Comparison of ENCODE assay signal across 9 mouse cellular contexts in genomic region chr15:78624431-78624950, GRCm38 (mm10). TPM values are rescaled to one million over a fixed set of nuclear protein-coding genes. Genes with fewer than 3 reads are reported as not detected.
A peak's percentile ranks its signal among the peaks of the same experiment; 100 is the strongest.
DNase-seq lines count a peak whose midpoint lies in the region; ATAC-seq and TF ChIP-seq lines count a peak whose summit lies in the region.
"Had no signal": no experiment of that assay in that cellular context is flagged by ENCODE, and none has a peak within 500 bp of the region (broad histone marks: within the 10 kb centered on the region; RNA-seq: fewer than 3 reads in every experiment).

No protein-coding gene starts in this region.

- H3K9ac ChIP-seq in midbrain, embryonic 15.5 days, result no peak overlapping the region
- H3K9ac ChIP-seq: liver, embryonic 13.5 days had no signal

- peak overlapping the region; percentile 46 for H3K27ac ChIP-seq in layer of hippocampus, adult 2 months
- peak overlapping the region; percentile 42; the same call in 1 of the 2 replicates for H3K27ac ChIP-seq in midbrain, embryonic 15.5 days
- H3K27ac ChIP-seq: liver, embryonic 13.5 days had no signal

- H3K27me3 ChIP-seq in midbrain, embryonic 15.5 days (replicated peaks), result 0 out of 2 replicates have a peak, but pooled peaks cover 4% of the 10 kb centered on the region
- H3K27me3 ChIP-seq: liver, embryonic 13.5 days had no signal

- peaks cover 8% of the 10 kb centered on the region for H3K4me1 ChIP-seq in midbrain, embryonic 15.5 days
- H3K4me1 ChIP-seq: liver, embryonic 13.5 days had no signal

- DNase-seq in MN1 (ENCODE audit: low spot score), result peak; percentile 100
- peak; percentile 94 for DNase-seq in adrenal gland, postnatal 14 days
- DNase-seq in heart, postnatal 4 days, result peak; percentile 88
- peak; percentile 53 to 56 for DNase-seq in layer of hippocampus, adult 2 months (ENCODE audit: low spot score in 2 of 2)
- DNase-seq in urinary bladder, postnatal 4 days (ENCODE audit: low spot score in 2 of 2), result peak; percentile 75 to 77
- DNase-seq in T-cell, adult 2 months (ENCODE audit: low spot score), result no peak
- DNase-seq: liver, embryonic 13.5 days had no signal

- no peaks in the 10 kb centered on the region for H3K36me3 ChIP-seq in midbrain, embryonic 15.5 days (replicated peaks)
- H3K36me3 ChIP-seq: liver, embryonic 13.5 days had no signal

- TF ChIP-seq CTCF in layer of hippocampus, adult 2 months (conservative IDR thresholded peaks at IDR 0.05), result no peak

- H3K9me3 ChIP-seq in midbrain, embryonic 15.5 days, result no peaks in the 10 kb centered on the region
- H3K9me3 ChIP-seq: liver, embryonic 13.5 days had no signal

- 52% methylated on average over 13 of the region's 13 CpGs for WGBS in midbrain, embryonic 15.5 days

- no peak overlapping the region for H3K4me2 ChIP-seq in midbrain, embryonic 15.5 days
- H3K4me2 ChIP-seq: liver, embryonic 13.5 days had no signal

- ATAC-seq in frontal cortex, adult (ENCODE audit: low TSS enrichment), result peak; percentile 29
- ATAC-seq in midbrain, embryonic 15.5 days (replicated peaks), result peak; percentile 67

- peak overlapping the region; percentile 16; the same call in 1 of the 2 replicates for H3K4me3 ChIP-seq in layer of hippocampus, adult 2 months
- H3K4me3 ChIP-seq in midbrain, embryonic 15.5 days, result no peak overlapping the region
- H3K4me3 ChIP-seq: liver, embryonic 13.5 days had no signal

RNA-seq across cellular contexts. Expression of gene Cyth4, which starts 27.6 kb away (rescaled TPM):
- total RNA-seq in adrenal gland, postnatal 14 days (2021), result 4.6 and 12.8 TPM in 2 replicates
- total RNA-seq in heart, postnatal 4 days (2021), result 1 to 10 TPM; 4.2 to 5.6 TPM
- 10 to 100 TPM; 24.7 to 25.2 TPM for total RNA-seq in layer of hippocampus, adult 2 months (2021)
- 5.6 and 6.4 TPM in 2 replicates for polyA plus RNA-seq in midbrain, embryonic 15.5 days (2015; fragmentation: Nextera tagmentation; extraction: Ambion mirVana)

RNA-seq across cellular contexts. Expression of gene Rac2, which starts 51.9 kb away (rescaled TPM):
- 9.0 and 44.5 TPM in 2 replicates for total RNA-seq in adrenal gland, postnatal 14 days (2021)
- 1 to 10 TPM; 2.1 to 2.6 TPM for total RNA-seq in heart, postnatal 4 days (2021)
- 1 to 10 TPM; 2.2 to 3.7 TPM for total RNA-seq in layer of hippocampus, adult 2 months (2021)
- polyA plus RNA-seq in midbrain, embryonic 15.5 days (2015; fragmentation: Nextera tagmentation; extraction: Ambion mirVana), result 7.4 and 8.4 TPM in 2 replicates
